Mouse (Mus musculus): ENCODE results near the gene Ccdc13. TPM values are rescaled to one million over a fixed set of nuclear protein-coding genes. Genes with fewer than 3 reads are reported as not detected.

The Ccdc13 gene
- polyA plus RNA-seq, 1 experiment, result 2.9 TPM

DNA sequence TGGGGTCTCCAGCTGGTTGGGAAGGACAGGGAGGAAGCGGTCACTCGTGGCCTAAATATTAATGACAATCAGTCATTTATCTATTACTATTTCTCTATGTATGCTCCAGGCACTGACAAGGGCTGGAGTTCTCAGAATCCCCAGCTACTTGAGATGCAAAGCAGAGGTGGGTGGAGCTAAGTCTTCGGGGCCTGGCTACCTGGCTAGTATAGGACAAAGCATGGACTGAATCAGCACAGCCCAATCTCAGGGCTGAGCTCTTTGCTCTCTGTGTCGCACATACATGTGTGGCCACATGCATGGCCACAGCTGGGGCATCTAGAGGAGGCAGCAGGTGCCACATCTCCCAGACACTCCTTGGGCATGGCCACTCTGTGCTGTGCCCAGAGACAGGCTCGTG lies 18.5 kb downstream of the Ccdc13 start:
- TF ChIP-seq POLR2A (IDR thresholded peaks at IDR 0.05; ENCODE audit: borderline replicate concordance, extremely low read depth, insufficient read depth, insufficient read length, poor library complexity, severe bottlenecking), result no peak
- TF ChIP-seq CTCF (IDR thresholded peaks at IDR 0.05; ENCODE audit: borderline replicate concordance, extremely low read depth, insufficient read depth, insufficient read length), result no peak
- no peak for DNase-seq (ENCODE audit: low read depth)

DNA sequence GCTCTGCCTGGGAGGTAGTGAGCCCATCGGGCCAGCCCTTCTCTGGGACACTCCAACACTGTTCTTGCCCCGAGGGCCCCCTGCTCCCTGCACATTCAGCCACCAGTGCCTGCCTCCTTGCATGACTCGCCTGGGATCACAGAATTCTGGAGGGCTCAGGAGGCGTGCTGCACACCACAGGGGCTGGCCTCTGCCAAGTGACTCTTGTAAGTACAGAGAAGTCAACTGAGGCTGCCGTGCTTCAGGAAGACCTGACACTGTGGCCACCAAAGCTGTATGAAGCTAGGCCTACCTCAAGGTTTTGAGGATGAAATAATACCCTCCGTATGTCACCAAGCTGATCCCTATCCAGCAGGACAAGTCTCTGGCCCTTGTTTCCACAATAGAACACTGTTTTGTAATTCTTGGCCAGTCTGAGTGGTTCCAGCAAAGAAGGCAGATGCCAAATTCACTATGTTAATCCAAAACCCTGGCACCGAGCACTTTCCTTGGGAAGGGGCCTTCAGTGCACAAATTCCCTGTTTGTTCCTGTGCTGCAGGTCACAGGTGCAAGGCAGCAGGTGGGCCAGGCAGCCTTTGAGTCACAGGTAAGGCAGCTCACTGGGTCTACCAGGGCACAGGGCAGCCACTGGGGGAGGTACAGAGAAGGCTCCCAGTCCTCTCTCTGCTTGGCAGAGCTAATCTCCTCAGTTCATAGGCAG lies 19.3 kb downstream of the Ccdc13 start:
- peak; percentile 60 for DNase-seq (ENCODE audit: low read depth)
- no peak for TF ChIP-seq POLR2A (IDR thresholded peaks at IDR 0.05; ENCODE audit: borderline replicate concordance, extremely low read depth, insufficient read depth, insufficient read length, poor library complexity, severe bottlenecking)
- TF ChIP-seq CTCF (IDR thresholded peaks at IDR 0.05; ENCODE audit: borderline replicate concordance, extremely low read depth, insufficient read depth, insufficient read length), result no peak

DNA sequence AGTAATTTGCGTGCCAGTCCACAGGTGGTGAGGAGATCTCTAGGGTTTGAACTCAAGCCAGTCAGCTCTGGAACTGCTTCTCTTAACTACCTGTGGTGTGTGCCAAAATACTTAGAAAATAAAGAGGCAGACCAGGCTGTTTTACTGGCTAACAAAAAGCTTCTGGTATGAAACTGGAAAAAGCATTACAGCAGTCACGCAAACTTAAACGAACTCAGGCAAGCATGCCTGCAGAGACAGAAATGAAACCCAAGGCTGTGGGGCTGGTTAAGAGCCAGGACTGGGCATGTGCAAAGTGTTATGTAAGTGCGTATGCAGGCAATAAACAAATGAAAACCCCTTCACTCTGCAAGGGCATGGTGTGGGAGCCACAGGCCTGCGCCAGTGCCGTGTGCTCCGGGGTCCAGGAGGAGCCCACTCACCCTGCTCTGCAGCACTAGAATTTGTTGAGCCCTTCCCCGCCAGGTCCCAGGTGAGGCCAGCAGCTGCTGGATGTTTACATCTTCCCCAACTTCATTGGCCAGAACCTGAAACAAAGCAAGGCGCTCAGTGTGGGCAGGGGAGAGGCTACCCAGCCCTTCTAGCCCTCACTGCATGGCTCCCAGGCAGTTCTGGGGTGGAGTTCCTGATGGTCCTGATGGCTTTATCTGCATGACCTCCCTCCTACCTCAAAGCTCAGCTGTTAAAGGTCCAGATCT lies 20.0 kb downstream of the Ccdc13 start:
- peak; percentile 27 for DNase-seq (ENCODE audit: low read depth)
- no peak for TF ChIP-seq POLR2A (IDR thresholded peaks at IDR 0.05; ENCODE audit: borderline replicate concordance, extremely low read depth, insufficient read depth, insufficient read length, poor library complexity, severe bottlenecking)
- no peak for TF ChIP-seq CTCF (IDR thresholded peaks at IDR 0.05; ENCODE audit: borderline replicate concordance, extremely low read depth, insufficient read depth, insufficient read length)

DNA sequence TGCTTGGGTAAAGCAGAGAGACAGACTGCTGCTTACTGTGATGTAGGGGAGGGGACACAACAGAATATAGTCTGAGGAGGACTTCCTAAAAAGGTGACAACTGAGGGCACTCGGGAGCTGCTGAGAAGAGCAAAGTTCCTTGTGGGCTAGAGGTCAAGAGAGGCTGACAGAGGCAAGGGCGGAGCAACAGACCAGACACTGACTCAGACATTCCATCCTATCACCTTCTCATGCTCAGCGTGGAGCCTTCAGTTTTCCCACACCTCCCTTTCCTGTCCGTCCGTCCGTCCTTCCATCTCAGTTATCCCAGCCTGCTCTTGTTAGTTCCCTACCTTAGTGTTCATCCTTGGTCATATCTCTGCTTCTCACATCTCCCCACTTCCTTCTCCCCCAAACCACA lies 24.1 kb downstream of the Ccdc13 start:
- DNase-seq (ENCODE audit: low read depth), result no peak
- no peak for TF ChIP-seq POLR2A (IDR thresholded peaks at IDR 0.05; ENCODE audit: borderline replicate concordance, extremely low read depth, insufficient read depth, insufficient read length, poor library complexity, severe bottlenecking)
- no peak for TF ChIP-seq CTCF (IDR thresholded peaks at IDR 0.05; ENCODE audit: borderline replicate concordance, extremely low read depth, insufficient read depth, insufficient read length)

DNA sequence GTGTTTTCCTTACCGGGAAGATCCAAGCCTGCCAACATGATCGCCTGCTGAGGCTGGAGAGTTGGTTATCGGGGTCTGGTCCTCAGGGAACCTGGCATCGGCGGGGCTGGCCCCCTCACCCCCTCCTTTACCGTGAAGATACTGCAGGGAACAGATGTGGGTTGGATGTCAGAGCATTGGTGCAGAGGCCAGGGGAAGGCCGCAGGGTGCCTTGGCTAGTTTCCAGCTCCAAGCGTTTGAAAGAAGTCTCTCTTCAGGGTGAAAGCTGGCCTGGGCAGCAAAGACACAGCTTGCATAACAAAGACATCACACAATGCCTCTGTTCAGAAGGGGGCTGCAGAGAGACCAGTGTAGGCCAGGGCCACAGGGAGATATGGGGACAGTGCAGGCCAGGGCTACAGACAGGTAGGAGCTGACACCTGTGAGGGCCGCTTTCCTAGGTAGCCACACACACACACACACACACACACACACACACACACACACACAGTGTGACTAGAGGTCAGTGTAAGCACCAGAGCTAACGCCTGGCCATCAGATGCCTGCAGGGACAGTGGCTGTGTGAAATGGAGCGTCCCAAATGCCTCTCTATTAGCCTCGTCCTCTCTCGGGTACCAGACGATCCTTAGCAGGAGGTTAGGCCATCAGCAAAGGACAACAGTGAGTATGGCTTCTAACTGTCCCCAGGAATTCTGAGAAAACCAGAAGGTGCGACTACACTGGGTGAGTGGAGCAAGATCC lies 29.0 kb downstream of the Ccdc13 start:
- DNase-seq (ENCODE audit: low read depth), result peak; percentile 83
- TF ChIP-seq POLR2A (IDR thresholded peaks at IDR 0.05; ENCODE audit: borderline replicate concordance, extremely low read depth, insufficient read depth, insufficient read length, poor library complexity, severe bottlenecking) (no peak), CTCF (IDR thresholded peaks at IDR 0.05; ENCODE audit: borderline replicate concordance, extremely low read depth, insufficient read depth, insufficient read length) (no peak)

DNA sequence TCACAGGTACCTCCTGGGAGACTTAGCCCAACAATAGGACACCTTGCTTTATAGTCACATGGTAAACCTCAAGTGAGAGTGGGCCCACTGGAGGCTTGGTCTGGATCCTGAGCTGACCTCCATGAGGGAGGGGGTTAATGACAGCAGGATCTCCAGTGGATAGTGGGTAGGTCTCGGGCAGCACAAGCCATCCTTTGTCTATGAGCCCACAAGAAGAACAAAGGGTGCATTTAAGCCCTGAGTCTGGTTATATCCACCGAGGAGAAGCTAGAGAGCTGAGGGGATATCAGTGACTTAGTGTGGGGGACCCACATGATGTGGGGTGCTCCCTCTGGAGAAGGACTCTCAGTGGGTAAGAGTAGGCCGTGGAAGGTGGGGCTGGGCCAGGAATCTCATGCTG lies 30.8 kb downstream of the Ccdc13 start:
- TF ChIP-seq CTCF (IDR thresholded peaks at IDR 0.05; ENCODE audit: borderline replicate concordance, extremely low read depth, insufficient read depth, insufficient read length) (no peak), POLR2A (IDR thresholded peaks at IDR 0.05; ENCODE audit: borderline replicate concordance, extremely low read depth, insufficient read depth, insufficient read length, poor library complexity, severe bottlenecking) (no peak)
- DNase-seq (ENCODE audit: low read depth), result no peak

DNA sequence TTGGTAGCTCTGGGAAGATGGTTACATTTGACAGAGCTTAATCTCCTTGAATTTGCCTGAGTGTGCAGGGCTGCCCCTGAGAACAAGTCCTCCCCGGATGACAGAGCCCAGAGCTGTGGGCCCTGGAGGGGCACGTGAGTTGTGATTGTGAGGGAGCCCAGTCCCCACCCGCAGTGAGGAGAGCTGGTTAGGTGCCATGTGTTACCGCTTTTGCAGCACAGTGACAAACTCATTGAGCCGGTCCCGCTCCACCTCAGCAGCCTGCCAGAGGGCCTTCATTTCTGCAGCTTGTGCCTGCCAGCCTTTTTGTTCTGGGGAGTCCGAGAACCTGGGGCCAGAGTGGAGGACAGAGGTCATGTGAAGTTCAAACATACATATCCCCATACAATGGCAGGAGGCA lies 31.3 kb downstream of the Ccdc13 start:
- no peak for TF ChIP-seq POLR2A (IDR thresholded peaks at IDR 0.05; ENCODE audit: borderline replicate concordance, extremely low read depth, insufficient read depth, insufficient read length, poor library complexity, severe bottlenecking)
- no peak for TF ChIP-seq CTCF (IDR thresholded peaks at IDR 0.05; ENCODE audit: borderline replicate concordance, extremely low read depth, insufficient read depth, insufficient read length)

DNA sequence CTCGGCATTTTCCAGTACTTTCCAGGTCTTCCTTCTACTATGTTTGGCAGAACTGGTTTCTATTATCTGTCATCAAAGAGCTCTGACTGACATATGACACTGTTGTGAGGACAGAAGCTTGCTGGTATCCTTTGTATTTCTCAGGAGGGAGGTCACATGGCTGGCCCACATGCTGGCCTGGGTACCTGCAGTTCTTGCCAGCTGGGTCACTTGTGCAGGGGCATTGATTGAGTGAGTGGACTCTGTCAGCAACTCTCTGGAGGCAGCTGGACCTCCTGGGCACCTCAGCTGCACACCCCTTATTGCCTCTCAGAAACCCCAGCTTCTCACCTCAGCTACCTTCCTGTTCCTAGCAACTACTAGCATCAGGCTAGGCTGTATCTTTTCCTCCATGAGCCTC lies 31.7 kb downstream of the Ccdc13 start:
- no peak for DNase-seq (ENCODE audit: low read depth)

More for the DNA sequence above, 31.3 kb downstream of the Ccdc13 start:
- DNase-seq (ENCODE audit: low read depth), result peak; percentile 46

DNA sequence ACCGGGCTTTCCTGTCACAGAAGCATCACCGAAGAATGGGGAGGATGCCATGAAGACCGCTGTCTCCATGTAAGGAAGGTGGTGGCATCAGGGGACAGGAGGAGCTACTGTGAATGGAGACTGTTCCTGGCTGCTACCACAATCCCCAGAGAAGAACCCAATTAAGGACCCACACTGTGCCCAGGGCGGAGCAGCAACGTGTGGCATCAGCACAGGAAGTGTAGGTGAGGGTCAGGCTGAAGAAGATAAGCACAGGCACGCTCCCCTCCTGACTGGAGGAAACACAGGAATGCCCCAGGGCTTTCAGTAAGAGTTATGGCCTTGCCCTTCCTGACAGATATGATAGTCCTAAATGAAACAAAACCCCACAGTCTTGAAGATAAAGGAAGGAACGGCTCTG lies 36.5 kb downstream of the Ccdc13 start:
- DNase-seq (ENCODE audit: low read depth), result no peak
- TF ChIP-seq POLR2A (IDR thresholded peaks at IDR 0.05; ENCODE audit: borderline replicate concordance, extremely low read depth, insufficient read depth, insufficient read length, poor library complexity, severe bottlenecking), result no peak

More for the DNA sequence above, 31.7 kb downstream of the Ccdc13 start:
- TF ChIP-seq CTCF (IDR thresholded peaks at IDR 0.05; ENCODE audit: borderline replicate concordance, extremely low read depth, insufficient read depth, insufficient read length) (no peak), POLR2A (IDR thresholded peaks at IDR 0.05; ENCODE audit: borderline replicate concordance, extremely low read depth, insufficient read depth, insufficient read length, poor library complexity, severe bottlenecking) (no peak)

DNA sequence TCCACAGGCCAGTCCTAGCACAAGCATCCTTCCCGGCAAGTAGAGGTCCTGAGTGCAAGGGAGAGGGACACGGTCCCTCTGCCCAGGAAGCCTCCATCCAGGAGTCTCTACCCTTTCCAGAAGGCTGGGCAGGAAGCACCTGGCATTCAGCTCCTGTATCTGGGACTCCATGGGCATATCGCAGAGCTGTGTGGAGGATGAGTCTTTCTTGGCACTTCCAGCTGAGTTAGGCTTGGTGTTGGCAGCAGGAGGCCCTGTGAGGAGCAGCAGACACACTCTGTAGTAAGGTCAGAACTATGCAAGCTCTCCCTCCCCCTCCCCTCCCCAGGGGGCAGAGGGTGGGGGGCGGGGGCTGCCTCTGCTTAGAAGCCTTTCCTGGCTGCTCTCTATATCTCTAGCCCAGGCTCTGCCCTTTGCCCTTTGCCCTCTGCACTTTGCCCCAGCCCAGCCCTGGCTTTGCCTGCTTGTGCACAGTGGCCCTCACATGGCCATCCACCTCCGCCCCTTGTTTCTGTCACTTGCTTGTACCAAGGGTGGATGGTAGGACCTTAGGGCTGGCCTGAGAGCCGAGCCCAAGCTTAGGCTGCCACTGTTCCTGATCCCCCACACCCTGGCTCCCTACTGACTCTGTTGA lies 40.3 kb downstream of the Ccdc13 start:
- TF ChIP-seq POLR2A (IDR thresholded peaks at IDR 0.05; ENCODE audit: borderline replicate concordance, extremely low read depth, insufficient read depth, insufficient read length, poor library complexity, severe bottlenecking) (no peak), CTCF (IDR thresholded peaks at IDR 0.05; ENCODE audit: borderline replicate concordance, extremely low read depth, insufficient read depth, insufficient read length) (no peak)
- DNase-seq (ENCODE audit: low read depth), result no peak

DNA sequence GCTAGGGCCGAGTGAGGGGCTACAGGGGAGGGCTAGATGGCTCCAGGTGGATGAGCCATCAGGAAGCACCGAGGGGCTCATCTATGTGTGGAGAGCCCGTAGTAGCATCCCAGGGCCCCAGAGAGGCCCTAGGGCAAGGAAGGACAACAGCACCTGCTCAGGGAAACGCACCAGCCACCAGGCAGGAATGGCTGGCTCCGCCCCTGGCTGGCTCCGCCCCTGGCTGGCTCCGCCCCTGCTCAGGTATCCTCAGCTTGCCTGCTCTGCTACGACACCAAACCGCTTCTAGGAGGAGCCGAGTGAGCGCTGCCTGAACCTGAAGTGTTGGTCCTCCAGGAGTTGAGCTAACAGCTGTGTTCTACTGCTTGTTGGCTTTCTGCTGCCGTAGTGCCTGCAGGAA lies 41.5 kb downstream of the Ccdc13 start:
- TF ChIP-seq POLR2A (IDR thresholded peaks at IDR 0.05; ENCODE audit: borderline replicate concordance, extremely low read depth, insufficient read depth, insufficient read length, poor library complexity, severe bottlenecking) (no peak), CTCF (IDR thresholded peaks at IDR 0.05; ENCODE audit: borderline replicate concordance, extremely low read depth, insufficient read depth, insufficient read length) (no peak)
- DNase-seq (ENCODE audit: low read depth), result no peak
